Mouse (Mus musculus) brain, adult 2 months (tissue): Measurements from ENCODE around the gene Hoxa2.

Experiments used
- DNase-seq: peaks from one replicate; pipeline ENCODE4 v3.0.0; 2011; ENCODE audit warnings: low read depth, low spot score

Hoxa2 gene

DNA sequence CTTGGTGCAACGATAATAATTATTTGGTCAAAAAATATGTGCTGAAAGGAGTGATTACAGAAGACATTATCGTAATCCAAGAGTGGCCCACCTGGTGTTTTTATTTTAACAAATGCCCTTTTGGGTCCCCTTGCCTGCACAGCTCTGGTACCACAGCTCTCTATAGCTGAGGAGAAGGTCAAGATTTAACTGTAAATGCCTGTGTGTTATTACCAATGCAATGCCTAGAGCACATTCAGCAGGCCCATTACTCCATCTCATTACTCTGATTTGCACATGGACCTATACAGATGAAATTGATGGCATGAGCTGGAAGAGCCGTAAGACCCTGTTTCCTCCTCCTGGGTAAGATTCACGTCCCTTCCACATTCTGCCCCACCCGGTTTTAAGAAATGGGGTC lies 25.5 kb downstream of the Hoxa2 start:
- no peak for DNase-seq

DNA sequence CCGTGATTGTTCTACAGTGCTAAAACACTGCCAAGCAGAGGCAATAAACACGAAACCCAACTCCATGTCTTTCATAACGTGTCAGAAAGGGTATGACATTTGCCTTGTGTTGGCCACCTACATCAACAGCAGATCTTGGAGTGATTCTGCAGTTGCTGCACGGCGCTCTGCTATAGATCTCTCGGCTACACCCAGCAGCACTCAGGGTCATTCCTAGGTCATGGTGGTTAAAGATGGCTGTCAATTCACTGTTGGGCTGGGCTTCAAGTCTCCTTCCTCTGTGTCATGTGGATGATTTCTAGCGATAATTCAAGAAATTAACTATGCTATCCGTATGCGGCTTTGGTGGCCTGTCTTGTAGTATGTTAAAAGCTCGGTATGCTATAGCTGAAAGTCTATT lies 26.1 kb downstream of the Hoxa2 start:
- no peak for DNase-seq

DNA sequence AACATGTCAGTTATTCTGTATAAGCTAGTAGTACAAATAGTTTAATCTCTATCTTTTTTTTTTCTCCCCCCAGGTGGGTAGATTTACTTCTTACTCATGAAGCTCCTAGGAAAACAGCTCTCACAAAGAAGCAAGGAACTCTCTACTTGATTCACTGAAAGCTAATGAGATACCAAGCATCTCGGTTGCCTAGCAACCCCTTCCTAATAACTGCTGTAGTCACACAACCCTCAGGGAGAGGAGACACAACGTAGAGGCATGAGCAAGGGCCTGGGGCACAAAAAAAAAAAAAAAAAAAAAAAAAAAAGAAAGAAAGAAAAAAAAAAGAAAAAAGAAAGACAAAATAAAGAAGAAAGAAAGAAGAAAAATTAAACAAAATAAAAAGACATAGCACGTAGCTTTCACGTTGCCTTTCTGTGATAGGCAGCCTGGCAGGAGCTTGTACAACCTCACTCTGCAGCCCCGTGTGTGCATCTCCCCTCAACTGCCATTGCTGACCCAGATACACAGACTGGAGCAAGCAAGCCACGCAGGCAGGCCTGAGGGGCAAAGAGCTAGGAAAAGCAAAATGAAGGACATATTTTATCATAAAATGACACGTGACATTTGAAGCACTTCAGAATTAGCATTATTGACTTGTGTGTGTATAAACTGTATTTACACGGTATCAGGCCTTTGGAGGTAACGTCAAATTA lies 26.6 kb downstream of the Hoxa2 start:
- peak; percentile 43 for DNase-seq

DNA sequence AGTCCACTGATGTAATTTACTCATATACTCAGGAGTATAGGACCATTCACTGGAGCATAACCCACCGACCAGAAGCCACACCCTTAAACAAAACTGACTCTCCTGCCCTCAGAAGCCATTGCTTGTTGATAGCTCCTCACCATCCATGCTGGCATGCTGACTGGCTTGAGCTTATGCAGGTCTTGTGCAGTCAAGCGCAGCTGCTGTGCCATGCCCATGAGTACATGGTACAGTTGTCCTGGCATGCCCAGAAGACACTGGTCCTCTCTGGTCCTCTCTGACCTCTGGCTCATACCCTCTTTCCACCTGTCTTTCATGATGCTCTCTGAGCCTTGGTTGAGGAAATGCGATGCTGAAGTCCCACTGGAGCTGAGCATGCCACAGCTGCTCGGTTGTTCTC lies 41.0 kb downstream of the Hoxa2 start:
- DNase-seq, result no peak

DNA sequence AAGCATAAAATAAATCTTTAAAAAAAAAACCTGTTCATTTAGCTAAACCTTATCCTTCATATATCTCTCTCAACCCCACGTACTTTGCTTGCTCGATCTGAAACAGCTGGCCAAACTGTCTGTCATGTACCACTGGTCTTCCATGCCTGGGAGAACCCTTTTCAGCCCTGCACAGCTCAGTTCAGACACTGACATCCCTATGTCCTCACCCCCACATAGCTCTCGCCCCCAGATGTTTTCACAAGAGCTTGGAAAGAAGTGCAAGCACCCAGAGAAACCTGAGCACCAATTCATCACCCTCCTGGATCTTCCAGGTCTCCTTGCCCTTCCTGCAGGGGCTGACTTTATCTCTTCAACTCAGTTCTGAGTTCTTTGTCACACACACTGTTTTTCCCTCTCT lies 43.5 kb downstream of the Hoxa2 start:
- DNase-seq, result no peak

DNA sequence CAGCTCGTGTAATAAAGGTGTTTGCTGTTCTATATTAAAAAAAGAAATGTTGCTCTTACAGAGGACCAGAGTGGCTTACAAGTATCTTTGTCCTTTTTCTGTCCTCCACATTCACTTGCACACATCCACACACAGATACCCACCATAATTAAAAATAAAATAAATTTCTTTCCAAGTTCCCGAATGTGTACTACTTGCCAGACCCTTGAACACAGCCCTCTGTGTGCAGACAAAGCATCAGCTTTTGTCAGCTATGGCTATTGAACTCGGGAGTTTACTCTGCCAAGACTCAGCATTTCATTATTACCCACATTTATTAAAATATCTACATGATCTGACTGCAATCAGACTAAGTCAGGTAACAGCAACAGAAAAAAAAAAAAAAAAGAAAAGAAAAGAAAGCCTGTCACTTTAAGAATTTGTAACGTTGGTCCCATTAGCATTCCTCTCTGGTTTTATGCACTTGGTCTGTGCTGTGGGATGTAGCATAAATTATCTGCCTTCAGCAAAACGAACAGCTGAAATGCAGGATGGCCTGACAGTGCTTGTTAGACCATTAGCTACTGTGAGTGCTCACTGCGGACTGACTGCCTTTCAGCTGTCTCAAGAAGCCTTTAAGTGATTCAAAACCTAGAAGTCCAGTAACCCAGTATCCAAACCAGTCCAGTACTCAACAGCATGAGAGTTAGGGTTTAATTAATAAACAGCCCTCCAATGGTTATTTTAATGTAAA lies 45.6 kb downstream of the Hoxa2 start:
- peak; percentile 47 for DNase-seq

DNA sequence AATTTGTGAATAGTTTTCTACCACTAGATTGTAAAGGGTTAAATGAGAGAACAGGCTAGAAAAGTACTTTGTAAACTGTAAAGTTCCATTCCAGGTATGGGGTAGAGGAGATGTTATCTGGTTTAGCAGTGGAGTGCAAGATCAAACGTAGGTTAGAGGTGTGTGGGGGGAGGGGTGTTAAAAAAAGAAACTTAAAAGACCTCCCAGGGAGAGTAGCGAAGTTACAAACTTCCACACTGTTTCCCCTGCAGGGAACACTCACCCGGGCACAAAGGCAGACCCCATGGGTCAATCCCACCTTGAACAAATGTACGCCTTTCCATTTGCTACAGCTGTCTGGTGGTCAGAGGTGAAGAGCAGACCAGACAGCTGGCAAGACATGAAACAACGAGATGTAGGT lies 48.7 kb downstream of the Hoxa2 start:
- DNase-seq, result no peak
